Mouse (Mus musculus) myocyte (in vitro differentiated cells): ENCODE data around the gene Cep57. TPM values are rescaled to one million over a fixed set of nuclear protein-coding genes. Genes with fewer than 3 reads are reported as not detected.
"Not testable (repeated sequence)": the region's sequence is repeated elsewhere in the genome, so short reads cannot be mapped to it uniquely, and the experiment has no call there.

Source experiments
- H3K27me3 ChIP-seq: one replicate; pipeline ENCODE4 v1.6.1; 2011; ENCODE audit not compliant: control insufficient read depth, insufficient read depth, insufficient read length
- H3K36me3 ChIP-seq: one replicate; pipeline ENCODE4 v1.6.1; 2011; ENCODE audit not compliant: control insufficient read depth, insufficient read depth
- H3K4me2 ChIP-seq: one replicate; pipeline ENCODE4 v1.6.1; 2011; ENCODE audit warnings: low read depth, control low read depth
- H3K4me3 ChIP-seq: one replicate; pipeline ENCODE4 v1.5.1; 2011; ENCODE audit warnings: mild to moderate bottlenecking, control low read depth, moderate library complexity
- H3K79me2 ChIP-seq: one replicate; pipeline ENCODE4 v1.6.1; 2011; ENCODE audit not compliant: control insufficient read depth, insufficient read depth
- H3ac ChIP-seq: one replicate; pipeline ENCODE4 v1.6.1; 2011; ENCODE audit not compliant: control insufficient read depth, insufficient read length
- CEBPB ChIP-seq: IDR thresholded peaks from 2 replicates; pipeline ENCODE4 v1.6.1; 2011; ENCODE audit warnings: mild to moderate bottlenecking, moderate library complexity; ENCODE audit not compliant: poor library complexity, insufficient read depth, severe bottlenecking
- E2F4 ChIP-seq: IDR thresholded peaks from one replicate; pipeline ENCODE4 v1.6.1; 2011; ENCODE audit warnings: mild to moderate bottlenecking, control low read depth, moderate library complexity; ENCODE audit not compliant: insufficient read depth
- MAX ChIP-seq: IDR thresholded peaks from one replicate; pipeline ENCODE4 v1.6.1; 2011; ENCODE audit warnings: low read depth, mild to moderate bottlenecking, control low read depth
- MYOD1 ChIP-seq, 3 experiments: IDR thresholded peaks; one replicate each; pipeline ENCODE4 v1.6.1; 2011; ENCODE audit warnings: control low read depth in 2 of 3, low read depth in 2 of 3, mild to moderate bottlenecking in 2 of 3, moderate library complexity in 1 of 3; ENCODE audit not compliant: insufficient read length in 2 of 3, control insufficient read depth in 1 of 3
- MYOG ChIP-seq, 3 experiments: IDR thresholded peaks; one replicate each; pipeline ENCODE4 v1.6.1; 2011; ENCODE audit warnings: control low read depth in 2 of 3, low read depth in 2 of 3, mild to moderate bottlenecking in 2 of 3; ENCODE audit not compliant: insufficient read length in 2 of 3, control insufficient read depth in 1 of 3, insufficient read depth in 1 of 3
- POLR2A ChIP-seq: IDR thresholded peaks from one replicate; pipeline ENCODE4 v1.6.1; 2011; ENCODE audit warnings: low read depth, mild to moderate bottlenecking, control low read depth, moderate library complexity; ENCODE audit not compliant: insufficient read length
- POLR2AphosphoS2 ChIP-seq: IDR thresholded peaks from one replicate; pipeline ENCODE4 v1.6.1; 2011; ENCODE audit warnings: low read depth, control low read depth; ENCODE audit not compliant: insufficient read length
- REST ChIP-seq: IDR thresholded peaks from one replicate; pipeline ENCODE4 v1.6.1; 2011; ENCODE audit warnings: mild to moderate bottlenecking, control low read depth, moderate library complexity; ENCODE audit not compliant: insufficient read depth, insufficient read length
- SRF ChIP-seq: IDR thresholded peaks from one replicate; pipeline ENCODE4 v1.6.1; 2011; ENCODE audit warnings: low read depth; ENCODE audit not compliant: control insufficient read depth, insufficient read length
- TCF12 ChIP-seq: IDR thresholded peaks from one replicate; pipeline ENCODE4 v1.6.1; 2011; ENCODE audit warnings: mild to moderate bottlenecking, control low read depth; ENCODE audit not compliant: poor library complexity, insufficient read depth, severe bottlenecking
- TCF3 ChIP-seq: IDR thresholded peaks from one replicate; pipeline ENCODE4 v1.6.1; 2011; ENCODE audit warnings: low read depth, control low read depth; ENCODE audit not compliant: insufficient read length
- USF1 ChIP-seq: IDR thresholded peaks from one replicate; pipeline ENCODE4 v1.6.1; 2011; ENCODE audit warnings: low read depth, mild to moderate bottlenecking, control low read depth, moderate library complexity
- polyA plus RNA-seq: library from polyadenylated mRNA; unstranded; fragments of >200 nt; fragmentation: generic; extraction: Trizol; gene quantifications from one replicate; pipeline ENCODE4 v1.2.1, GENCODE M21; 2012; ENCODE audit warnings: missing spikeins

Cep57 gene
- polyA plus RNA-seq, 1 experiment, result 4.9 TPM

DNA sequence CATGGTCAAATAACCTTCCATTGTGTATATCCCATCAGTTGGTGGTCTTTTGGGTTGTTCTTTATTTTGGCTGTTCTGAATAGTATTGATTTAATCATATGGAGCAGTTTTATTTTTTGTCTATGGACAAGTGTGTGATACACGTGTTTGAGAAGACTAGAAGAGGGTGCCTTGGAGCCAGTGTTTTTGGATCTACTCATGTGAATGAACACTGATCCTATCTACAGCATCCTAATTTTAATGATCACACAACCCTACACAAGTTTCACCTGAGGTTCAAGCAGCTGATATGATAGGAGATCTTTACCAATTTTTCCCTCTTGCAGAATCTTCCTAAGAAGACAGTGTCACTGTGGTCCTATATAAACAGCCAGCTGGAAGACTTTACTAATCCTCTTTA lies 22.4 kb downstream of the Cep57 start:
- no peak overlapping the region for H3K4me2 ChIP-seq
- no peak overlapping the region for H3K4me3 ChIP-seq
- H3ac ChIP-seq, result no peak overlapping the region
- no peaks in the 10 kb centered on the region for H3K79me2 ChIP-seq
- H3K36me3 ChIP-seq, result peaks cover 55% of the 10 kb centered on the region
- TF ChIP-seq MYOD1 (IDR thresholded peaks at IDR 0.05; ENCODE audit: control insufficient read depth in 1 of 3, insufficient read length in 2 of 3, low read depth in 2 of 3) (no peak), MYOG (IDR thresholded peaks at IDR 0.05; ENCODE audit: control insufficient read depth in 1 of 3, insufficient read depth in 1 of 3, insufficient read length in 2 of 3, low read depth in 2 of 3) (no peak), E2F4 (no peak), CEBPB (no peak), TCF12 (no peak), REST (no peak), TCF3 (no peak), MAX (no peak), POLR2AphosphoS2 (no peak), POLR2A (no peak), SRF (no peak)
- no peaks in the 10 kb centered on the region for H3K27me3 ChIP-seq

DNA sequence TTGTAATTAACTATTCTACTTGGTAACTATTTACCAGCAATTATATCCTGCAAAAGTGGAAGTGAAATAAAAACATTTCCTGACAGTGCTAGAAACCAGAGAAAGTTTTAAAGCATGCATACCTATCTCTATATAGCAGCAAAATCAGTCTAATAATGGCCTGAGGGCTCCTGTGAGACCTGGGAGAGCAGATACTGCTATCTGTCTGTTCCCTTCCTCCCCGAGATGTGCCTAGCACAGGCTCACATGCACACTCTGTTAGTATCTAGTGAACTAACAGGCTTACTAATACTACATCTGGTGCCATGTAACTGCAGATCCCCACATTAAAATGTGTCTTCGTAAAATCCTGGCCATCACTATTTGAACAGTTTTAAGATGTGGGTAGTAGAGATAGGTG lies 32.2 kb downstream of the Cep57 start:
- H3K36me3 ChIP-seq, result peaks cover 18% of the 10 kb centered on the region
- no peak overlapping the region for H3ac ChIP-seq
- H3K4me2 ChIP-seq, result no peak overlapping the region
- H3K4me3 ChIP-seq, result no peak overlapping the region
- TF ChIP-seq USF1 (no peak), TCF12 (no peak), E2F4 (no peak), MAX (no peak), MYOG (IDR thresholded peaks at IDR 0.05; ENCODE audit: control insufficient read depth in 1 of 3, insufficient read depth in 1 of 3, insufficient read length in 2 of 3, low read depth in 2 of 3) (no peak), POLR2A (no peak), SRF (no peak), CEBPB (no peak), MYOD1 (IDR thresholded peaks at IDR 0.05; ENCODE audit: control insufficient read depth in 1 of 3, insufficient read length in 2 of 3, low read depth in 2 of 3) (no peak), REST (no peak), POLR2AphosphoS2 (no peak), TCF3 (no peak)
- H3K79me2 ChIP-seq, result no peaks in the 10 kb centered on the region
- H3K27me3 ChIP-seq, result no peaks in the 10 kb centered on the region

- no peaks in the 10 kb centered on the region for H3K79me2 ChIP-seq
Observed at GRCm38 (mm10) chr9:13794302-13794701, 32.6 kb downstream of the Cep57 start.

GRCm38 (mm10) chr9:13790864-13791263 lies 36.0 kb downstream of the Cep57 start:
- peaks cover 28% of the 10 kb centered on the region for H3K36me3 ChIP-seq
- not testable (repeated sequence) for H3K4me3 ChIP-seq, H3ac ChIP-seq, H3K79me2 ChIP-seq, H3K4me2 ChIP-seq, H3K27me3 ChIP-seq

More at GRCm38 (mm10) chr9:13794302-13794701, 32.6 kb downstream of the Cep57 start:
- Histone ChIP-seq H3K4me2 (no peak overlapping the region), H3K27me3 (no peaks in the 10 kb centered on the region), H3K4me3 (no peak overlapping the region), H3ac (no peak overlapping the region), H3K36me3 (peaks cover 19% of the 10 kb centered on the region)
- TF ChIP-seq MAX (no peak), CEBPB (no peak), USF1 (no peak), MYOG (IDR thresholded peaks at IDR 0.05; ENCODE audit: control insufficient read depth in 1 of 3, insufficient read depth in 1 of 3, insufficient read length in 2 of 3, low read depth in 2 of 3) (no peak), POLR2A (no peak), E2F4 (no peak), TCF12 (no peak), MYOD1 (IDR thresholded peaks at IDR 0.05; ENCODE audit: control insufficient read depth in 1 of 3, insufficient read length in 2 of 3, low read depth in 2 of 3) (no peak), SRF (no peak), POLR2AphosphoS2 (no peak), TCF3 (no peak)

- no peak overlapping the region for H3ac ChIP-seq
- H3K4me2 ChIP-seq, result no peak overlapping the region
- peaks cover 13% of the 10 kb centered on the region for H3K36me3 ChIP-seq
- no peak overlapping the region for H3K4me3 ChIP-seq
- H3K27me3 ChIP-seq, result no peaks in the 10 kb centered on the region
- no peak for TF ChIP-seq CEBPB
- TF ChIP-seq MYOD1 (IDR thresholded peaks at IDR 0.05; ENCODE audit: control insufficient read depth in 1 of 3, insufficient read length in 2 of 3, low read depth in 2 of 3), result no peak
- TF ChIP-seq MYOG (IDR thresholded peaks at IDR 0.05; ENCODE audit: control insufficient read depth in 1 of 3, insufficient read depth in 1 of 3, insufficient read length in 2 of 3, low read depth in 2 of 3), result no peak
- no peak for TF ChIP-seq POLR2AphosphoS2
- no peak for TF ChIP-seq REST
- TF ChIP-seq E2F4, result no peak
- TF ChIP-seq TCF3, result no peak
- peaks cover 4% of the 10 kb centered on the region for H3K79me2 ChIP-seq
Observed at GRCm38 (mm10) chr9:13781985-13782384, 44.9 kb downstream of the Cep57 start.
